Mouse (Mus musculus) kidney, postnatal 0 days (tissue): ENCODE measurements around the gene Tmem132c. TPM values are rescaled to one million over a fixed set of nuclear protein-coding genes. Genes with fewer than 3 reads are reported as not detected.

Experiments used
- ATAC-seq: fragments of 200-750 bp; cut with Nextera tagmentation; replicated peaks from 2 replicates; pipeline ENCODE4 v1.8.0; 2017; ENCODE audit warnings: low read depth, moderate number of reproducible peaks, moderate TSS enrichment, moderate library complexity; ENCODE audit not compliant: low FRiP score
- DNase-seq: peaks from one replicate; pipeline ENCODE4 v3.0.0-alpha.2; 2016; ENCODE audit warnings: low spot score
- H3K27ac ChIP-seq: fragments of 300-500 bp; sonication (generic); 2 replicates; pipeline ENCODE4 v1.5.1; 2014; ENCODE audit warnings: mild to moderate bottlenecking
- H3K27me3 ChIP-seq: fragments of 300-500 bp; sonication (generic); 2 replicates; pipeline ENCODE4 v1.6.1; 2014; ENCODE audit warnings: low read length, mixed read lengths; ENCODE audit not compliant: insufficient read depth
- H3K36me3 ChIP-seq: fragments of 300-500 bp; sonication (generic); 2 replicates; pipeline ENCODE4 v1.6.1; 2014; ENCODE audit warnings: low read length, mixed read lengths; ENCODE audit not compliant: insufficient read depth
- H3K4me1 ChIP-seq: fragments of 300-500 bp; sonication (generic); replicated peaks from 2 replicates; pipeline ENCODE4 v1.6.1; 2014; ENCODE audit warnings: antibody characterized with exemption, low read length, mixed read lengths; ENCODE audit not compliant: insufficient read depth
- H3K4me2 ChIP-seq: fragments of 300-500 bp; sonication (generic); 2 replicates; pipeline ENCODE4 v1.6.1; 2014; ENCODE audit warnings: mild to moderate bottlenecking, low read length, moderate library complexity, mixed read lengths
- H3K4me3 ChIP-seq: fragments of 300-500 bp; sonication (generic); replicated peaks from 2 replicates; pipeline ENCODE4 v1.5.1; 2014; ENCODE audit warnings: low read depth, low read length
- H3K9ac ChIP-seq: fragments of 300-500 bp; sonication (generic); 2 replicates; pipeline ENCODE4 v1.6.1; 2014; ENCODE audit warnings: low read depth, low read length
- H3K9me3 ChIP-seq: fragments of 300-500 bp; sonication (generic); replicated peaks from 2 replicates; pipeline ENCODE4 v1.6.1; 2016; ENCODE audit warnings: low read length, inconsistent platforms, mixed read lengths
- CTCF ChIP-seq: IDR thresholded peaks from 2 replicates; pipeline ENCODE4 v1.5.1; 2016; ENCODE audit warnings: antibody characterized with exemption, low read depth, mild to moderate bottlenecking, moderate library complexity
- WGBS: fragments of 180-500 bp; shearing (Covaris S2); extraction: QIAGEN DNeasy Blood & Tissue Kit; methylation state at CpG from one replicate; pipeline ENCODE4 v1.1.7; 2014; 5-methylcytosine and 5-hydroxymethylcytosine counted together
- polyA plus RNA-seq: library from polyadenylated mRNA; unstranded; fragments of >200 nt; fragmentation: Nextera tagmentation; extraction: Ambion mirVana; gene quantifications from 2 replicates; pipeline ENCODE4 v1.2.1, GENCODE M21; 2015

Gene Tmem132c
- polyA plus RNA-seq, 1 experiment from 2014 or later, result 0.75 TPM

DNA sequence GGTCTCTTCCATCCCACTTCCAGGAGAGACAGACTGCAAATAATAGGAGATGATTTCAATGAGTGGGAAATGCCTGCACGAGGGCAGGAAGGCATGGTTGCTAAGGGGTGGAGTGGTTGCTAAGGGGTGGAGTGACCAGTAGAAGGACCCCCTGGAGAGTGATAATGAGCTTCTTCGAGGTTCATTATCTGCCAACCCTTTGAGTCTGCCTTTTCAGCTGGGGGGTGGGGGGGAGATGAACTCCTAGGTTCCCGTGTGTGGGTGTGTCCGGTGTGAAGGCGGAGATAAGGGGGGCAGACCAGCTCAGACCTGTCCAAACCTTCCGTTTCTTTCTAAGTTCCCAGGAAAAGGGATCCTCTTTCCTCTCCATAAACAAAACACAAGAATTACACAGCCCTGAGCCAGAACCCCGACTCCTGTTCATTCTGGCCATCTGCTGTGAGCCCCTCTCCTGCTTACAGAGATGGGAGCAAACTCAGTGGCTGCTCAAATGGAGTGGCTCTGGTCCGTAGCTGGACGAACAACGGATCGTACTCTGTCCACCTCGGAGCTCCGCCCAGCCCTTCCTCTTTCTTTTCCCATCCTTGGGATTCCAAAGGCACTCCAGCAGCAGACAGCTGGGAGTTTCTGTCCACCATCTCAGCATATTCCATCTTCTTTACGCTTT lies 13.5 kb upstream of the Tmem132c start:
- no peak for TF ChIP-seq CTCF
- WGBS, result 3% methylated on average over 14 of the region's 14 CpGs
- ATAC-seq, result no peak
- H3K4me3 ChIP-seq, result no peak overlapping the region
- H3K4me1 ChIP-seq, result no peaks in the 10 kb centered on the region
- no peak overlapping the region for H3K9ac ChIP-seq
- no peak for DNase-seq
- H3K4me2 ChIP-seq, result peak overlapping the region; percentile 35
- H3K27ac ChIP-seq, result no peak overlapping the region
- H3K36me3 ChIP-seq, result no peaks in the 10 kb centered on the region
- no peaks in the 10 kb centered on the region for H3K9me3 ChIP-seq
- H3K27me3 ChIP-seq, result no peaks in the 10 kb centered on the region

DNA sequence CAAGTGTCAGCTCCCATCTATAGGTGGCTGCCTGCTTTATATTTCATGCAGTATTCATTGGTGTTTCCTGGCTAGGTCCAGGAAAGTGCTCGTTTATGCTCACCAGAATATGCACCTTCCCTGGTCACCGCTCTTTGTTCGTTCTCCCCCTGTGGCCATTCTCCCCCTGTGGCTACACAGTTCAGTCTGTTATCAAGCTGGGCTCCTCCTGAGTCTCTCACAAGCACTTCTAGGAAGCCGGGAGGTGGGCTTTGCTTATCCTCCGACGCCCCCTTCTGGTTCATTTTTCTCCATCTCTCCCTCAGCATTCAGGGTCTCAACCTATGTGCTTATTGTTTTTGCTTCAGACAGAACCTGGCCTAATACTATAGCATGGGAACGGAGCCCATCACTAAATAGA lies 6.9 kb upstream of the Tmem132c start:
- DNase-seq, result peak; percentile 45
- H3K27me3 ChIP-seq, result 0 out of 2 replicates have a peak, but pooled peaks cover 2% of the 10 kb centered on the region
- 6% methylated on average over 7 of the region's 7 CpGs for WGBS

DNA sequence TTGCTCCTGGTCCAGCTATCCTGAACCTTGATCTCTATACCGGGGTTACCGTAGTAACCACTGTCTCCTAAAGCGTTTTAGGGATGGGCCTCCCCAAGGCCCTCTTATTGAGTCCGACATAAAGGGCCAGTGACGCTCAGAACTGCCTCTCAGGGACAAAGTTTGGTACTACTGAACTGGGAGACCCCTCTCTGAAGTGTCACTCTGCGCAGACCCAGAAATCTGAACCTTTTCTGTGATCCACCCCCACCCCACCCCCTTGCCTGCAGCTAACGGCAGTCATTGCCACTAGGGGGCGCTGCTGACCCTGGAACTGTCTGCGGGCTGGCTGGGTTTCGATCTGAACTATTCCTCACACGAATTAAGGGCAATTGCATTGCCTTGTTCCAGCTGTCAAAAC lies 6.4 kb upstream of the Tmem132c start:
- no peak overlapping the region for H3K9ac ChIP-seq
- ATAC-seq (peak; percentile 59), DNase-seq (peak; percentile 72)
- no peak overlapping the region for H3K4me2 ChIP-seq
- H3K4me1 ChIP-seq, result no peaks in the 10 kb centered on the region
- peak; percentile 82 for TF ChIP-seq CTCF
- 0 out of 2 replicates have a peak, but pooled peaks cover 2% of the 10 kb centered on the region for H3K27me3 ChIP-seq
- no peaks in the 10 kb centered on the region; the same call in 1 of the 2 replicates for H3K9me3 ChIP-seq
- no peaks in the 10 kb centered on the region for H3K36me3 ChIP-seq
- H3K27ac ChIP-seq, result no peak overlapping the region
- 4% methylated on average over 11 of the region's 11 CpGs for WGBS
- no peak overlapping the region for H3K4me3 ChIP-seq

More for the DNA sequence above, 6.9 kb upstream of the Tmem132c start:
- no peak overlapping the region for H3K4me3 ChIP-seq
- no peaks in the 10 kb centered on the region for H3K36me3 ChIP-seq
- no peak overlapping the region for H3K4me2 ChIP-seq
- no peaks in the 10 kb centered on the region; the same call in 1 of the 2 replicates for H3K9me3 ChIP-seq
- TF ChIP-seq CTCF, result peak; percentile 28; the same call in 1 of the 2 replicates
- no peak overlapping the region for H3K27ac ChIP-seq
- no peaks in the 10 kb centered on the region for H3K4me1 ChIP-seq
- H3K9ac ChIP-seq, result no peak overlapping the region
- ATAC-seq, result no peak

- DNase-seq, result no peak
- Histone ChIP-seq H3K9ac (no peak overlapping the region), H3K9me3 (no peaks in the 10 kb centered on the region; the same call in 1 of the 2 replicates), H3K4me1 (no peaks in the 10 kb centered on the region), H3K36me3 (no peaks in the 10 kb centered on the region), H3K27me3 (peaks cover 40% of the 10 kb centered on the region), H3K27ac (no peak overlapping the region), H3K4me2 (no peak overlapping the region), H3K4me3 (no peak overlapping the region)
- TF ChIP-seq CTCF, result no peak
- 49% methylated on average over 7 of the region's 7 CpGs for WGBS
- no peak for ATAC-seq
Observed at GRCm38 (mm10) chr5:127239706-127240105, 1.9 kb upstream of the Tmem132c start.

GRCm38 (mm10) chr5:127240646-127241045 lies 962 bp upstream of the Tmem132c start:
- H3K4me1 ChIP-seq, result no peaks in the 10 kb centered on the region
- no peaks in the 10 kb centered on the region; the same call in 1 of the 2 replicates for H3K9me3 ChIP-seq
- WGBS, result 34% methylated on average over 4 of the region's 4 CpGs
- no peak overlapping the region for H3K4me3 ChIP-seq
- no peak overlapping the region for H3K27ac ChIP-seq
- no peak overlapping the region for H3K9ac ChIP-seq
- H3K36me3 ChIP-seq, result no peaks in the 10 kb centered on the region
- no peak overlapping the region for H3K4me2 ChIP-seq
- ATAC-seq, result no peak
- no peak for TF ChIP-seq CTCF
- no peak for DNase-seq
- H3K27me3 ChIP-seq, result peaks cover 40% of the 10 kb centered on the region

DNA sequence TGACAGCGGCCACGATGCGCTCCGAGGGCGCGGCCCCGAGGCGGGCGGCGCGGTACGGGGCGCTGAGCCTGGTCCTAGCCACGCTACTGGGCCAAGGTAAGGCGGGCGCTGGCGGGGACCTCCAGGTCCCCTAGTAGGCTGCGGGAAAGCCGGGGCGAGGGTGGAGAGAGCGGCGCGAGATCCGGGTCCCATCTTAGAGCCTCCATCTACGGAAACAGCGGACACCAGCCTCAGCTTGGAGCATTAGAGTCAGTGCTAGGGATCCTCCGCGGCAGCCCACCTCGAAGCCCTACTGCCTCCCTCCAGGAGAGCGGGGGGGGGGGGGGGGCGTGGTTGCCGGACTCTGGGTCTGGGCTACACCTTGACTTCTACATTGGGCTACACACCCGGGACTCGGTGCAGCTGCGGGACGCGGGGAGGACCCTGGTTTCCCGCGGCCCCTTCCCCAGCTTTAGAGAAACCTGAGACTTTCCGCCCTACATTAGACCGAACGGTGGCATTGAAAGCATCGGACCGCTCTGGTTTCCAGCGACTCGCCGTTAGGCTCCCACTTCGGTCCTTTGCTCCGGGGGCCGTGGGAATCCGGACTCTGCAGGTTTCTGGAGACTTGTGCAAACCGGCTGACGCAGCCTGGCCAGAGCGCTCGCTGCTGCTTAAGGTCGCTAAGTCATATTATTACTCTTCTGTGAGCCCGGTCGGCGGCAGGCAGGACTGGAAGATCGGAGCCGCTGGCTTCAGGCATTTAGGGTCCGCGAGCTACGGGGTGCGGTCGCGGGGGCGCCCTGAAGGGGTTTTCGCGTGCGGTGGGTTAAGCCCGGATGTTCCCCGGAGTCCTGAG lies 536 bp downstream of the Tmem132c start:
- under 1% methylated on average over 70 of the region's 73 CpGs for WGBS
- no peaks in the 10 kb centered on the region; the same call in 1 of the 2 replicates for H3K9me3 ChIP-seq
- 0 out of 2 replicates have a peak overlapping the region, but pooled peaks have one; percentile 35 for H3K9ac ChIP-seq
- H3K4me3 ChIP-seq, result peak overlapping the region; percentile 42
- no peaks in the 10 kb centered on the region for H3K4me1 ChIP-seq
- no peak overlapping the region for H3K27ac ChIP-seq
- no peaks in the 10 kb centered on the region for H3K36me3 ChIP-seq
- ATAC-seq, result peak; percentile 71
- H3K4me2 ChIP-seq, result peak overlapping the region; percentile 85
- no peak for TF ChIP-seq CTCF
- peaks cover 40% of the 10 kb centered on the region for H3K27me3 ChIP-seq
- peak; percentile 4 for DNase-seq
